Mouse (Mus musculus) right cerebral cortex, adult 18-20 months (tissue): ENCODE data around the gene Gm37240.
A peak's percentile ranks its signal among the peaks of the same experiment; 100 is the strongest.
"Not testable (repeated sequence)": the region's sequence is repeated elsewhere in the genome, so short reads cannot be mapped to it uniquely, and the experiment has no call there.

Source experiments
- DNase-seq: peaks from one replicate; pipeline ENCODE4 v3.0.0; 2022; ENCODE audit warnings: mixed read lengths

The Gm37240 gene

GRCm38 (mm10) chr3:84683788-84684187, 1203.5 kb downstream of the Gm37240 start:
- no peak for DNase-seq

DNA sequence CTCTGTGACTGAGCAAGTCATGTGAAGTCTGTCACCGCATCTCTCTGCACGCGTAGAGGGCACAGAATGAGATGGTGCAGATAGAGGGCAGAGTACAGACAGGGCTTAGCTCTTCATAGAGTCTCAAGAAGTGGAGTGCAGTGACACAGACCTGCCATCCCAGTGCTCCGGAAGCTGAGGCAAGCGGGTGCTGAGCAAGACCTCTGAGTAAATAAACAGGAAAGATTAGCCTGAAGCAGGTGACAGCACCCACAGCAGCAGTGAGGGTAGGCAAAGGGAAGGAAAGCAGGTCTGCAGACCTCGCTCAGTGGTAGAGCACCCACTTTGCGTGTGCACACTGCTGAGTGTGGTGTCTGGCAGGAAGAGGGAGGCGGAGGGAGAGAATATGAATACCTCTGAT, 1205.6 kb downstream of the Gm37240 start:
- DNase-seq = no peak

DNA sequence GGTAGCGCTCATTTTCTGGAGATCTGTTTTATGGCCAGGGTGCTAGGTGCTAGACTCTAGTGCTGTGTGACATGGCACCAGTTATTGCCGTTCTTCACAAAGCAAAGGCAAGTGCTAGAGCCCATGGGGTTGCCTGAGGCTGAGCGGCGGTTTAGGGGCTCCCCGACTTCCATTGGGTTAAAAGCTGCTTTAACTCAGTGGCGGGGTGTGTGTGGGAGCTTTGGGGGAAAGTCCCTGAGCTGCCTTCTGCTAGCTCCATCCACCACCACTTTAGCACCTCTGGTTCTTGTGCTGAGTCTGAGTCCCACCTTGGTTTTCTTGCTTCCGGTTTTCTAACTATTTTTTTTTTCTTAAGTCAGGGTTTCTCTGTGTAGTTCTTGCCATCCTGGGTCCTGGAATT, 1207.3 kb downstream of the Gm37240 start:
- no peak for DNase-seq

DNA sequence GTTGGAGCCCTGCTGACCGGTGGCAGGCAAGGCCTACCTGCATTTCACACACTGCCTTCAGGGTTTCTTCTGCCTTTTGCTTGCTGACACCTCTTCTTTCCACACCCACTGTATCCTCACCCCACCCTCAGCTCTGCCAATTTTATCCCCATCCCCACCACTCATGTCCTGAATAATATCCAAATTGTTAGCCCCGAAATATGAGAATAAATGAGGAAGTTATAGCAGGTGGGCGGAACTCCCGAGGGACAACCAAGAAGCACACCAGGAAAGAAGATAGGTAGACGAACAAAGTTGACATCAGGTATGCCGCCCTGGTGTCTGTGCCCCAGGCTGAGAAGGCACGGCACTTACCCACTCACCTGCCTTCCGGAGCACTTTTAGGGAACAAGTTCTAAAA, 1207.8 kb downstream of the Gm37240 start:
- no peak for DNase-seq

GRCm38 (mm10) chr3:84678891-84679290, 1208.4 kb downstream of the Gm37240 start:
- no peak for DNase-seq

DNA sequence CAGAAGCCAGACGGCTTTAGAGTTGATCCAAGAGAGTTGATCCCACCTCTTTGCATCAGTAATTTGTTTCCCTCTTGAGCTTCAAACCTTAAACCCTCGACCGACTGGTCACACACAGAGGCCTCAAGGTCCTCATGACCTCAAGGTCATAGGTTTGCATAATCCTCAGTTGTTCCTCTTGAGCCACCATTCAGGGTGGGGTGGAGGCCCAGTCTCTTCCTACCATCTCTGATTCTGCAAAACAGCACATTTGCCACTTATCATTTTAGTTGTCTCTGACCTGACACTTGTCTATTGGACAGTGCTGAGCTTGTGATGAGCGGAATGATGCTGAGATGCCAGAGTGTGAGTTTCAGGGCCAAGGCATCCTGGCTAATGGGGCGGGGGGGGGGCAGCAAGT, 1211.6 kb downstream of the Gm37240 start:
- DNase-seq = no peak

DNA sequence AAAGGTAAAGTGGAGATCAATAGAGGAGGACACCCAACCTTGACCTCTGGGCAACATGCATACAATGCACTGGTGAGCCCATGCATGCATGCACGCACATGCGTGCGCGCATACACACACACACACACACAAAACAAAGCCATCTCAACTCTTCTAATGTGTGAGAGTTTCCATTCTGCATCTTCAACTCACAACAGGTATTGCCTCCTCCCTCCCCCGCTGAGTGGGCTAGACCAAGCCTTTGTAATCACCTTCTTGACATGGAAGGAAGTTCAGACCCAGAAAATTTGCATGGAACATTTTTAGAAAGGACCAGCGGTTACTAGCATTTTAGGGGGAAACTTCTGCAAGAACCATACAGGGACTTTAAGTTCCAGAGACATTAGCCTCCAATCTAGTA, 1213.8 kb downstream of the Gm37240 start:
- DNase-seq = no peak

GRCm38 (mm10) chr3:84672136-84672535, 1215.2 kb downstream of the Gm37240 start:
- no peak for DNase-seq

DNA sequence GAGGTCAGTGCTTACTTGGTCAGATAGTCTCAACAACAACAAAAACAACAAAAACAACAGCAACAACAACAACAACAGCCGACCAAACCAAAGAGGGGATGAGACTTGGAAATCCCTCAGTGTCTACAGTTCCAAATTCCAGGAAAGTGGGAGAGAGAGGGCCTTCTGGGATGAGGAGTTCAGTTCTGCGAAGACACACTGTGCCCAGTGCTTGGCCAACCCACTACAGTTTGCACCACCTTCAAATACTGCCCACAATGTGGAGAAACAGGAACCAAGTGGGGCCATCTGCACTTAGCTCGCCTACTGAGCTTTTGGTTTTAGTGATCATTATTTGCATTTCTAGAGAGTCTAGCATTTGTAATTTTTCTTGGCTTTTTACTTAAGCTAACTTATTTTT, 1218.4 kb downstream of the Gm37240 start:
- no peak for DNase-seq

DNA sequence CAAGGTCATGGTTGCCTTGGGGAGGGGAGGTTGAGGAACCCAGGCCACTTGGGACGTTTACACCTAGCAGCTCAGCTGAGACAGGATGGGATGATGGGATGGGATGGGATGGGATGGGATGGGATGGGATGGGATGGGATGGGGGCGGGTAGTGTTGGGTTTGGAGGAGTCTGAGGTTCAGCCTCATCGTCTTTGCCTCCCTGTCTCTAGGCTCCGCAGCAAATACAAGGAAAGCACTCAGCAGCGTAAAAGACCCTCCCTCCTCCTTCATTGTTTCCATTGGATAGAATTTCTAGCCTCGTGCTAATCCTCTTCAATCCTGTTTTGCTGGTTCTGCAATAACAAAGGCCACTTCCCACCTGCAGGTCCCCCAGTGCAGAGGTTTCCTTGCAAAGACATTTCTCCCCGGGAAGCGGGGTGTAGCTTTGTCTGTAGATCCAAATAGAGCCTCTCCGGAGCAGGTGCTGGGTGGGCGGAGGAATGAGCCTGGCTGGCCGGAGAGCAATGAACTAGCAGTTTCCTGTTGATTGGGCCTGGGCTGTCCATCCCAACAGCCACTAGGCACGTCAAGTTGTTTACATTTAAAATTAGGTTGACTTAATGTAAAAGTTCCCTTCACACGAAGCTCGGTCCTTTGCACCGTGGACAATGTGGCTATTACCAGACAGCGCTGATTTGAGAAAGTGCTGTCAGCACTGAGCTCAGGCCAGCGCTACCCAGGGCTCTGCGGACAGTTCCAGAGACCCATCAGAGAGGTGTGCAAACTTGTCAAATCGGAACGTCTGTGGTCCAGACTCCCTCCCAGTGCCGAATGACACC, 1221.9 kb downstream of the Gm37240 start:
- DNase-seq = no peak

GRCm38 (mm10) chr3:84664686-84665085, 1222.6 kb downstream of the Gm37240 start:
- DNase-seq = no peak

- no peak for DNase-seq
Measured at GRCm38 (mm10) chr3:84663858-84664257, 1223.5 kb downstream of the Gm37240 start.

- DNase-seq = no peak
Measured at GRCm38 (mm10) chr3:84663079-84663478, 1224.2 kb downstream of the Gm37240 start.

GRCm38 (mm10) chr3:84660380-84660779, 1226.9 kb downstream of the Gm37240 start:
- no peak for DNase-seq

DNA sequence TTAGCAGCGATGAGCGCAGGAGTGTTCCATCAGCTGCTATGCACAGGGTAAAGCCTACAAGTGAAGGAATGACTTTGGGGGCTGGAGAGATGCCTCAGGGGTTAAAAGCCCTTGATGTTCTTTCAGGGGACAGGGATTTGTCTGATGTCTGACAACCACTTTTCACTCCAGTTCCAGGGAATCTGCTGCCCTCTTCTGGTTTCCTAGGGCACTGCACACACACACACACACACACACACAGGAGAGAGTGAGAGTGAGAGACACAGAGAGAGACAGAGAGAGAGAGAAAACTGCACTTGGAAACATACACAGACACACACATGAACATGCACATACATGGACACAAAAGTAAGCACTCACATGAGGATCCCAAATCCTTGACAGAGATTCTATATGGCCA, 1228.4 kb downstream of the Gm37240 start:
- no peak for DNase-seq

GRCm38 (mm10) chr3:84658017-84658416, 1229.3 kb downstream of the Gm37240 start:
- no peak for DNase-seq

- DNase-seq = no peak
Measured at GRCm38 (mm10) chr3:84657240-84657639, 1230.1 kb downstream of the Gm37240 start.

GRCm38 (mm10) chr3:84655785-84656150, 1231.5 kb downstream of the Gm37240 start:
- DNase-seq = not testable (repeated sequence)

- no peak for DNase-seq
Measured at GRCm38 (mm10) chr3:84654900-84655784, 1232.2 kb downstream of the Gm37240 start.

DNA sequence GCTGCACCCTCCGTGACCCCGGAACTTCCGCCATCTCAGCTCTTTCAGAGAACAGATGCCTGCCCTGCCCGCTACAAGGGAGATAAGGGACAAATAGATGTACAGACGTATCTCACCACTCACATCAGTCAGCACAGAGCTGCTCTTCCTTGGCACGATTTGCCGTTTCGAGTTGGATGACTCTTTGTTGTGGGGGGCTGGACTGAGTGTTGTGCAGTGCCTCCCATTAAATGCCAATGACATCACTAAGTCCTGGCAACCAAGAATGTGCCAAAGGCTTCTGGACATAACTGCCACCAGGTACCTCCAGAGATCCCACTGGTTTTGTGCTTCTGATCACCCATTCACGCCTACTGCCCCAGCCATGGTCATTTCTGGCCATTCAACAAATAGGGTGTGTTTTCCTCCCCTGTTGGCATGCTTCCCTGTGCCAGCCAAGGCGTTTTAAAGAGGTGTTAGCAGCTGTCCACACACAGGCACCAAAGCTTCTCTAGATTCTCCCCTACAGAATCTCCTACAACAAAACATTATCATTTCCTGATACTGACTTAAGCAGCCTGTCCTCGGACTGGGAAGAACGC, 1233.0 kb downstream of the Gm37240 start:
- DNase-seq = no peak

GRCm38 (mm10) chr3:84653557-84654245, 1233.6 kb downstream of the Gm37240 start:
- no peak for DNase-seq

DNA sequence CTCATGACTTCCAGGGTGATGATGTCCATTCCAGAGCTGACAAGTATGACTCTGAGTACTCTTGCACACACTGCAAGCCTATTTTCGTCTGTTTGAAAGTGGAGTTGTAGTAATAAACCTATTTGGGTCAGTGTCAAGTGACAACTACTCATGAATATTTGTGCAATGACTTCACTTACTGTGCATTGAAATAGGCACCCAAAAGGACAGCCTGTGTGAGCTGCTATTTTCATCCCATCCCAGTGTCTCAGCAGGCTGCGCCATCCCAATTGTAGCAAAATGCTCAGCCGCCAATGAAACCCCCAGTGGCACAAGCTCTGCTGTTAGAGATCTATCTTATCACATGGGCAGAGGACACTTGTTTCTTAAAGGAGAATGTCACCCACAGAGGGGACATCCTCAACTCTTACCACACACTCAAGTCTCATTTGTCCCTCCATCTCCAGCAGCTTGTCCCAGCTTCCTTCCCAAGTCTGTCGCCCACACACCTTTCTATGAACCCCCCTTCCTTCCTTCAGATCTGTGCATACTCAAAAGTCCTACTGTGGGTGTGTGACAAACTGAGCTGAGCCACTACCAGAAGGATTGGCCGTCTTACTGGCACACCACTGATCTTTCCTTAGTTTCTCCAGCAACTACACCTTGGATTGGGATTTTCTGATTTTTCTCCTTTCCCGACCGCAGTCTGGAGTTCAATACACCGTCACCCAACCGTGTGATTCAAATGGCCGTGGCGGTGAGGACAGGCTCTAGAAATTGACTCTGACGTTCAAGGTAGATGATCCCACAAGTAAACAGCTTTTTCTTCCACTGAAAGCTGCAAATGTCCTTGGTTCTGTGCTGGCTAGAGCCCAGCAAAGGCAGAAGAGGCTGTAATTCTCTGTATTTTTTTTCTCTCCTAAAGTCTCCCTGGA, 1234.4 kb downstream of the Gm37240 start:
- DNase-seq = peak; percentile 28
